Mouse (Mus musculus) large intestine, adult 2 months (tissue): ENCODE measurements at regions not wholly inside any gene's neighbourhood (a gene's known extent, or its start where the extent isn't known, plus 50 kb on each side); places are given as distances from the start of the nearest gene placed in this dataset.

Experiments used
- DNase-seq: peaks from one replicate; pipeline ENCODE4 v3.0.0-alpha.2; 2012; ENCODE audit warnings: low read depth, low spot score
- WGBS: fragments of 180-500 bp; shearing (Covaris S2); methylation state at CpG from one replicate; pipeline ENCODE4 v1.1.7; 2018; 5-methylcytosine and 5-hydroxymethylcytosine counted together

- DNase-seq = no peak
- 95% methylated on average over 2 of the region's 2 CpGs for WGBS
Measured at GRCm38 (mm10) chr16:23690061-23690460, 169.4 kb upstream of the Masp1 start.

GRCm38 (mm10) chr16:23686783-23687182 is 166.2 kb upstream of the Masp1 start:
- DNase-seq = no peak
- 78% methylated on average over 8 of the region's 8 CpGs for WGBS

- WGBS = 71% methylated on average over 2 of the region's 2 CpGs
- DNase-seq = no peak
Measured at GRCm38 (mm10) chr16:23680434-23680833, 159.8 kb upstream of the Masp1 start.

GRCm38 (mm10) chr16:23672375-23672774 is 151.8 kb upstream of the Masp1 start:
- DNase-seq = no peak
- 69% methylated on average over 6 of the region's 6 CpGs for WGBS

- WGBS = 78% methylated on average over 4 of the region's 4 CpGs
Measured at GRCm38 (mm10) chr16:23670161-23670560, 149.5 kb upstream of the Masp1 start.

GRCm38 (mm10) chr16:23669651-23670050 is 149.0 kb upstream of the Masp1 start:
- WGBS = 75% methylated on average over 4 of the region's 4 CpGs
- no peak for DNase-seq

More at GRCm38 (mm10) chr16:23670161-23670560, 149.5 kb upstream of the Masp1 start:
- DNase-seq = no peak
